Mouse (Mus musculus) forebrain, embryonic 13.5 days (tissue): ENCODE measurements around the gene Zfp825. TPM values are rescaled to one million over a fixed set of nuclear protein-coding genes. Genes with fewer than 3 reads are reported as not detected.
"Not testable (repeated sequence)": the region's sequence is repeated elsewhere in the genome, so short reads cannot be mapped to it uniquely, and the experiment has no call there.

Experiments
- ATAC-seq: fragments of 200-750 bp; cut with Nextera tagmentation; 2 replicates; pipeline ENCODE4 v1.8.0; 2017
- H3K27ac ChIP-seq: fragments of 300-500 bp; sonication (generic); 2 replicates; pipeline ENCODE4 v1.5.1; 2015; ENCODE audit warnings: inconsistent platforms, mild to moderate bottlenecking, moderate library complexity
- H3K27me3 ChIP-seq: fragments of 300-500 bp; sonication (generic); 2 replicates; pipeline ENCODE4 v1.6.1; 2015; ENCODE audit warnings: mild to moderate bottlenecking, inconsistent platforms
- H3K36me3 ChIP-seq: fragments of 300-500 bp; sonication (generic); 2 replicates; pipeline ENCODE4 v1.6.1; 2015; ENCODE audit warnings: mild to moderate bottlenecking, inconsistent platforms; ENCODE audit not compliant: poor library complexity, severe bottlenecking
- H3K4me1 ChIP-seq: fragments of 300-500 bp; sonication (generic); 2 replicates; pipeline ENCODE4 v1.6.1; 2015; ENCODE audit warnings: inconsistent platforms
- H3K4me2 ChIP-seq: fragments of 300-500 bp; sonication (generic); 2 replicates; pipeline ENCODE4 v1.6.1; 2015; ENCODE audit warnings: inconsistent platforms, mild to moderate bottlenecking, moderate library complexity
- H3K4me3 ChIP-seq: fragments of 300-500 bp; sonication (generic); 2 replicates; pipeline ENCODE4 v1.5.1; 2015; ENCODE audit warnings: mild to moderate bottlenecking, inconsistent platforms
- H3K9ac ChIP-seq: fragments of 300-500 bp; sonication (generic); 2 replicates; pipeline ENCODE4 v1.6.1; 2015; ENCODE audit warnings: mild to moderate bottlenecking, inconsistent platforms
- H3K9me3 ChIP-seq: fragments of 300-500 bp; sonication (generic); replicated peaks from 2 replicates; pipeline ENCODE4 v1.6.1; 2016; ENCODE audit warnings: inconsistent platforms
- WGBS: fragments of 180-500 bp; shearing (Covaris S2); methylation state at CpG from one replicate; pipeline ENCODE4 v1.1.7; 2015; 5-methylcytosine and 5-hydroxymethylcytosine counted together
- polyA plus RNA-seq: library from polyadenylated mRNA; unstranded; fragments of >200 nt; fragmentation: Nextera tagmentation; extraction: Ambion mirVana; gene quantifications from 2 replicates; pipeline ENCODE4 v1.2.1, GENCODE M21; 2015

Gene Zfp825
- polyA plus RNA-seq, 1 experiment from 2014 or later: 18.6 TPM

DNA sequence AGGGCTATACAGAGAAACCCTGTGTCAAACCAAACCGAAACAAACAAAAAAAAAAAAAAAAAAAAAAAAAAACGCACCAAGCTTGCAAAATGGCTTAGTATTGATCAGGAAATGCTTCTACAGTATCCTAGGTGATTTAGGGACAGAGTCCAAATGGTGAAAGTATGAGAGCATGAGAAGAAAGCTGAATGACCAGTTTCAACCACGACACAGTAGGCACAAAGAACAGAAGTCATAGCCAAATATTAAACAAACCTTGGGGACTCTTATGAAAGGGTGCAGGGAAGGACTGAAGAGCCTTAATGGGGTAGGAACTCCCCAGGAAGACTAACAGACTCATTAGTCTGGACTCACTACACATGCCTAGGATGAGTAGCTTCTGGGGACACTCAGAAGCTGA, 9.5 kb downstream of the Zfp825 start:
- H3K27me3 ChIP-seq, H3K9me3 ChIP-seq, H3K4me2 ChIP-seq, ATAC-seq, H3K27ac ChIP-seq, H3K9ac ChIP-seq, H3K4me3 ChIP-seq, H3K4me1 ChIP-seq: not testable (repeated sequence)
- 83% methylated on average over 3 of the region's 3 CpGs for WGBS
- peaks cover 15% of the 10 kb centered on the region for H3K36me3 ChIP-seq

DNA sequence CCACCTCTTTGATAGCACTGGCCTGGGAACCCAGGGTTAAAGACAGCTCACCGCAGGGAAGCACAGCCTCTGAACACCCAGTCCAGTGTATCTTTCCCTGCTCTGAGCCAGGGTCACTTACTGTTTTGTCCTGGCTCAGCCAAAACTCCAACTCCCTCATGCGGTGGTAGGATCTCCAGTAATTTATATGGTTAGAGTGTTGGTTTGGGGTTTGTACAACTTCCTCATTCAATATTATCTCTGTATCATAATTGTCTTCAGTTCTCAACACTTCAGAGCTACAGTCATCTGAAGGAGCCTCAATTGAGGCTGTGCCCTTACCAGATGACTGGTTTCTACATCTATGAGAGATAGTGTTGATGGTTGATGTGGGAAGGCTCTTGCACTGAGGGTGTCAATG, 22.3 kb downstream of the Zfp825 start:
- not testable (repeated sequence) for H3K27me3 ChIP-seq, H3K27ac ChIP-seq, ATAC-seq, H3K36me3 ChIP-seq, H3K9me3 ChIP-seq, H3K9ac ChIP-seq, H3K4me2 ChIP-seq, H3K4me3 ChIP-seq, H3K4me1 ChIP-seq
- 84% methylated on average over 2 of the region's 2 CpGs for WGBS

DNA sequence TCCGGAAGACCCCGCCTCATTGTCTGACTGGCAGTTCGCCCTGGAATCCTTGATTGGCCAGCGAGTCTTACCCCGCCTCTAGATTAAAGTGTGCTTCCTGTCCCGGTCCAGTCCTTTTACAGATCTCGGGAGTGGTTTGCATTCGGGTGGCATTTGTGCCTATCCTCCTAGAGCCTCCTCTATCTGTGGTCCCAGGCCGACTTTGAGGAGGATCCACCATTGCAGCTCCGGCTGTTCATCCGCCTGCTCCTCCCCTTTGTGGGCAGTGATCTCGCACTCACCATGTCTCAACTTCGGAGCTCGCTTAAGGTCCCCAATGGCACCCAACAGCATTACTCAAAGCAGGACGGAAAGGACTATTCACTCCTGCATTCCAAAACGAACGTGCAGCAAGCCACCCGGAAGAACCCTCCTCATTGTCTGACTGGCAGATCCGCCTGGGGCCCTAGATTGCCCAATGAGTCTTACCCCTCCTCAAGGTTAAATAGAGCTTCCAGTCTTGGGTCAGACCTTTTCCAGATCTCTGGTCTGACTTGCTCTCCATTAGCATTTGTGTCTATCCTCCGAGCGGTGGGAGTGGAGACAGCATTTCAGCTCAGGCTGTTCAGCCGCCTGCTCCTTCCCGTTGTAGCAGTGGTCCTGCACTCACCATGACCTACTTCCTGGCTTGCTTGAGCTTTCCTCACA, 30.9 kb downstream of the Zfp825 start:
- no peaks in the 10 kb centered on the region for H3K27me3 ChIP-seq
- under 1% methylated on average over 23 of the region's 23 CpGs for WGBS
- ATAC-seq: peak; percentile 99

DNA sequence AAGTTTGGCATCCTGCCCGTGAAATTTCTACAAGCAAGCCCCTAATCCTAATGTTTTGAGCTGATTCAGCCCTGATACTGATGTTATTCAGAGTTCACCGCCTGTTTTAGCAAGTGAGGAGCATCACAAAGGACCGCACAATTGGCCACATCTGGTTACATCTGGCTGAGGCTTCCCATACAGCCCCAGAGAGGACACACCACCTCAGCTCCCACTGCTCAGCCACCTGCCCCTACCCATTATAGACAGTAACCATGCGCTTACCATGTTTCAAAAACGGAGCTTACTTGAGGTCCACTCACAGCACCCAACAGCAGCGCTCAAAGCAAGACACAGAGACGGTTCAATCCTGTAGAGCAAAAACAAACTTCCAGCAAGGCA, 31.5 kb downstream of the Zfp825 start:
- not testable (repeated sequence) for H3K4me1 ChIP-seq, H3K9me3 ChIP-seq, ATAC-seq, H3K36me3 ChIP-seq, H3K27me3 ChIP-seq
- Histone ChIP-seq H3K4me3 (peak overlapping the region; percentile 60), H3K27ac (peak overlapping the region; percentile 85; the same call in 1 of the 2 replicates), H3K4me2 (peak overlapping the region; percentile 86), H3K9ac (peak overlapping the region; percentile 73)
- 5% methylated on average over 7 of the region's 7 CpGs for WGBS

More for the DNA sequence above, 30.9 kb downstream of the Zfp825 start:
- Histone ChIP-seq H3K9me3 (no peaks in the 10 kb centered on the region), H3K4me3 (peak overlapping the region; percentile 60), H3K27ac (peak overlapping the region; percentile 85), H3K9ac (peak overlapping the region; percentile 73), H3K4me1 (0 out of 2 replicates have a peak, but pooled peaks cover 4% of the 10 kb centered on the region), H3K36me3 (no peaks in the 10 kb centered on the region), H3K4me2 (peak overlapping the region; percentile 86)

DNA sequence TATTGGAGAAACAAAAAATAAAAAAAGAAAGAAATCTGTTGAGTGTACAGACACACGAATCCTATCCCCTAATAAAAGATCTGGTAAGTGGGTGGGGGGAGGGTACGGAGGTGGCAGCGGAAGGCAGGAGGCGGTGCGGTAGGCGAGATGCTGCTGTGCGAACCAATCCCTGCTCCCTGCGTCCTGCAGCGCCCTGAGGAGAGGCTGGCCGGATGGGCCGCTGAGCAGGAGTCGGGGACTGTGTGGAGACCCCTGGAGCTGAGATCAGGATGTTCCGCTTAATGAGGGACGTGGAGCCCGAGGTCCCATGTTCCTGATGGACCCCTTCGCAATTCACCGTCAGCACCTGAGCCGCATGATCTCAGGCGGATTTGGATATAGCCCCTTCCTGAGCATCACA, 53.9 kb downstream of the Zfp825 start:
- Histone ChIP-seq H3K4me1 (no peaks in the 10 kb centered on the region), H3K4me3 (no peak overlapping the region), H3K9ac (no peak overlapping the region), H3K9me3 (peaks cover 35% of the 10 kb centered on the region), H3K36me3 (peaks cover 22% of the 10 kb centered on the region), H3K27ac (no peak overlapping the region), H3K27me3 (no peaks in the 10 kb centered on the region), H3K4me2 (0 out of 2 replicates have a peak overlapping the region, but pooled peaks have one; percentile 17)
- no peak for ATAC-seq
- WGBS: 26% methylated on average over 19 of the region's 19 CpGs

Other genes with a start within 250 kb of the Zfp825 start
- gene Ahrr, start 201.7 kb downstream of the Zfp825 start, polyA plus RNA-seq: 0.71 and 0.91 TPM in 2 replicates
- 129 and 132 TPM in 2 replicates for gene Pdcd6, start 176.4 kb downstream of the Zfp825 start, polyA plus RNA-seq
- gene Sdha, start 143.7 kb downstream of the Zfp825 start, polyA plus RNA-seq: 228 and 243 TPM in 2 replicates
- 51.0 and 52.2 TPM in 2 replicates for gene Ccdc127, start 143.7 kb downstream of the Zfp825 start, polyA plus RNA-seq
- gene Lrrc14b, start 130.0 kb downstream of the Zfp825 start, polyA plus RNA-seq: not detected in 2 replicates
- 3.7 TPM in 2 replicates for gene Zfp72, start 103.2 kb downstream of the Zfp825 start, polyA plus RNA-seq
- 115 TPM in 2 replicates for gene Ftl1-ps1, start 94.3 kb downstream of the Zfp825 start, polyA plus RNA-seq
- 3.2 and 4.1 TPM in 2 replicates for gene Erap1, start 145.6 kb upstream of the Zfp825 start, polyA plus RNA-seq